Comparison of ENCODE assay signal across 8 mouse cellular contexts in genomic region chr3:50905274-50905992, GRCm38 (mm10).
A peak's percentile ranks its signal among the peaks of the same experiment; 100 is the strongest.
DNase-seq lines count a peak whose midpoint lies in the region; ATAC-seq and TF ChIP-seq lines count a peak whose summit lies in the region.

No protein-coding gene starts in this region.

- WGBS in lung, adult 2 months: 37% methylated on average over 16 of the region's 16 CpGs
- 14% methylated on average over 16 of the region's 16 CpGs for WGBS in forebrain, embryonic 16.5 days
- 12% methylated on average over 16 of the region's 16 CpGs for WGBS in midbrain, embryonic 10.5 days

- H3K4me3 ChIP-seq in lung, adult 2 months (replicated peaks; ENCODE audit: extremely low read depth, low read depth, low read length): no peak overlapping the region
- peak overlapping the region; percentile 22 for H3K4me3 ChIP-seq in forebrain, embryonic 16.5 days (replicated peaks; ENCODE audit: low read length)
- H3K4me3 ChIP-seq in midbrain, embryonic 10.5 days: peak overlapping the region; percentile 45

- peak overlapping the region; percentile 30; the same call in 1 of the 2 replicates for H3K9ac ChIP-seq in forebrain, embryonic 16.5 days (replicated peaks; ENCODE audit: low read depth, low read length)

- H3K4me2 ChIP-seq in forebrain, embryonic 16.5 days (ENCODE audit: low read length): peak overlapping the region; percentile 45

- H3K27me3 ChIP-seq in forebrain, embryonic 16.5 days (replicated peaks; ENCODE audit: control insufficient read depth, insufficient read depth, low read length): no peaks in the 10 kb centered on the region
- H3K27me3 ChIP-seq in midbrain, embryonic 10.5 days (ENCODE audit: low read depth, poor library complexity, severe bottlenecking): peaks cover 33% of the 10 kb centered on the region

- no peaks in the 10 kb centered on the region for H3K36me3 ChIP-seq in forebrain, embryonic 16.5 days (ENCODE audit: control insufficient read depth, insufficient read depth)
- H3K36me3 ChIP-seq in midbrain, embryonic 10.5 days: no peaks in the 10 kb centered on the region

- no peaks in the 10 kb centered on the region for H3K9me3 ChIP-seq in forebrain, embryonic 16.5 days (ENCODE audit: control insufficient read depth, low read length)
- no peaks in the 10 kb centered on the region for H3K9me3 ChIP-seq in midbrain, embryonic 10.5 days (replicated peaks)

- no peaks in the 10 kb centered on the region for H3K4me1 ChIP-seq in lung, adult 2 months (ENCODE audit: control insufficient read depth, insufficient read depth, low read length)
- H3K4me1 ChIP-seq in forebrain, embryonic 16.5 days (replicated peaks; ENCODE audit: control insufficient read depth, insufficient read depth, low read length): peaks cover 21% of the 10 kb centered on the region
- H3K4me1 ChIP-seq in midbrain, embryonic 10.5 days: peaks cover 23% of the 10 kb centered on the region

- no peak for TF ChIP-seq CTCF in lung, adult 2 months (IDR thresholded peaks at IDR 0.05; ENCODE audit: insufficient read depth, low read length)

- ATAC-seq in forebrain, embryonic 16.5 days: 0 out of 2 replicates have a peak, but pooled peaks have one; percentile 3

- intact Hi-C loops in gastrocnemius, postnatal 14 days (cut with DNase I; ENCODE audit: low total_unique reads): no loop called here

- DNase-seq in lung, adult 2 months: peak; percentile 11
- no peak for DNase-seq in lung, postnatal 14 days
- peak; percentile 35 for DNase-seq in kidney, postnatal 10 days
- peak; percentile 31 for DNase-seq in midbrain, embryonic 10.5 days (ENCODE audit: low spot score)
- peak; percentile 40 for DNase-seq in yolk sac, embryonic 10.5 days (ENCODE audit: low spot score)
- DNase-seq in gastrocnemius, postnatal 14 days: no peak
- no peak for DNase-seq in ovary, adult 18-20 months (ENCODE audit: low spot score)

- TF ChIP-seq POLR2A in lung, adult 2 months (IDR thresholded peaks at IDR 0.05; ENCODE audit: borderline replicate concordance, extremely low read depth, low read depth, low read length): no peak

- H3K27ac ChIP-seq in forebrain, embryonic 16.5 days (ENCODE audit: low read length): peak overlapping the region; percentile 34; the same call in 1 of the 2 replicates
- peak overlapping the region; percentile 71 for H3K27ac ChIP-seq in midbrain, embryonic 10.5 days (replicated peaks)

Comparison
In these comparisons a context has a peak if more than half of its experiments do, and no peak if none do; other contexts are left out.
1. DNase-seq: peak in lung, adult 2 months (single experiment), kidney, postnatal 10 days (single experiment), midbrain, embryonic 10.5 days (single experiment) and yolk sac, embryonic 10.5 days (single experiment); none in lung, postnatal 14 days (single experiment), gastrocnemius, postnatal 14 days (single experiment) and ovary, adult 18-20 months (single experiment).